Mouse (Mus musculus): ENCODE data around the gene Msrb3. TPM values are rescaled to one million over a fixed set of nuclear protein-coding genes. Genes with fewer than 3 reads are reported as not detected.

The Msrb3 gene
- total RNA-seq, 4 experiments from 2014 or later: 84.9 to 110 (median 102) TPM

DNA sequence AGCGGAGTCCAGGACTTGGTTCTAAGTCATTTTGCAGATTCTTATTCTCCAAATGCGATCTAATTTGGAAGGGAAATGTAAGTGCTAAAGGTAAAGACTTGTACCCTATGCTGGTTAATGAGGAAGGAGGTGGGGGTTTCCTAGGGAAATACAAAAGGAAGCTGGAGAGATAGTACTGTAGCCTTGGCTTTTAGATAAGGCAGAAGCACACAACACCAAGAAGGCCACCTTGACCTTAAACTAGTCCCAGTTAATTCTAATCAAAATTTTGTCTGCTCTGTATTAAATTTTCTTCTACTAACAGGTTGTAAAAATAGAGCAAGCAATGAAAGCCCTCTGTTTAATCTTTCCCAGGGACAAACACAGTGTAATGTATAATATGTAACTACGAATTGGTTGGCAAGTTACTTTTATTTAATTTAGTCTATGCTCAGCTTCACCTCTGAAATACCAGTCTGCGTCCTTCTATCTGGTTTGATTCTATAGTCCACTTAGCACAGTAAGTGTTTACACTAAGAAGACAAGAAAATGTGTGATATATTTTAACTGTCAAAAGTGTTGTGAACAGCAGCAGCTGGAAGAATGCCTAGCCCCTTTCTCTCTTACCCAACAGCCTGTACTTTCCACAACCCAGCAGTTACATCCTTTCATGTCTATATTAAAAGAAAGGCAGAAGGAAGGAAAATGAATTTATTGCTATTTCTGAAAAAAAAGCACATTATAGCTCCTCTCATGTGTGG lies 87.9 kb downstream of the Msrb3 start:
- no peak for DNase-seq (ENCODE audit: low spot score)

DNA sequence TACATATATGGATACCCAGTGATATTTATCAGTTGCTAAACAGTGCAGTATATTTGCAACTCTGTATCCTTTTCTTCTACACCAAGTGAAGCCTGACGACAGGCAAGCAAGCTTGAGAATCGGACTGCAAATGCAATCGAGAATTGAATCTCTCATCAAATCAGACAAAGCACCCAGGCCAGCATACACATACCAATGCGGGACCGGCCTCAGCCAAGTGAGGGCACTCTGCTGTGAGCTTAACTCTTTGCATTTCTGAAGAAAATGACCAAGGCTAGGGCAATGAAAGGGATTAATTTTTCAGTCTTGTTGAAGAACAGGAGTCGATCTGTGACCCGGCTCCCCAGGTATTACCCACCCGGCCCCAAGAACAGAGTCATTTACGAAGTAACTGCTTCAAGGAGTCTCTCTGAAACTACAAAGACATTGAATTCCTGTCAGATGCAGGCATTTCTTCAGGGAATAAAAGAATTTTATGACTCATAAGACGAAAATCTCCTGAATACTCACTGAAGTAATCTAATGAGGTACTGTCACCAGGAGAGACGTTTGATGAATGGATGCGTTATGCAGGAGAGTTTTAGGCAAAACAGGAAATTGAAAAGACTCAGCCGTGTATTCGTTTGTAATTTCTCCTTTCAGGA lies 88.7 kb downstream of the Msrb3 start:
- DNase-seq (ENCODE audit: low spot score): no peak

DNA sequence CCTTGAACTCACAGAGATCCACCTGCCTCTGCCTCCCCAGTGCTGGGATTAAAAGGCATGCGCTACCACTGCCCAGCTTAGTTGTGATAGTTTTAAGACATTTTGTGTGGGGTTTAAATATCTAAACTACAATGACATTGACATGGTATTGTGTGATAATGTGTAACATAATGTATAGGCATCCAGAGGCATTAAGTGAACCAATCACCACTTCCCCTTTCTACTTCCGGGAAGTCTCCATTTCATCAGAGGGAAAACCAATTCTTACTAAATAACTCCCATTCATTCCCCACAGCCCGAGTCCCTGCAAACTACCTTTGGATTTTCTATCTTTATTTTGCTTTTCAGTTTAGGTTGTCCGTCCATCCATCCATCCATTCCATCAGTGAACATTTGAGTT lies 90.7 kb downstream of the Msrb3 start:
- DNase-seq (ENCODE audit: low spot score): no peak

DNA sequence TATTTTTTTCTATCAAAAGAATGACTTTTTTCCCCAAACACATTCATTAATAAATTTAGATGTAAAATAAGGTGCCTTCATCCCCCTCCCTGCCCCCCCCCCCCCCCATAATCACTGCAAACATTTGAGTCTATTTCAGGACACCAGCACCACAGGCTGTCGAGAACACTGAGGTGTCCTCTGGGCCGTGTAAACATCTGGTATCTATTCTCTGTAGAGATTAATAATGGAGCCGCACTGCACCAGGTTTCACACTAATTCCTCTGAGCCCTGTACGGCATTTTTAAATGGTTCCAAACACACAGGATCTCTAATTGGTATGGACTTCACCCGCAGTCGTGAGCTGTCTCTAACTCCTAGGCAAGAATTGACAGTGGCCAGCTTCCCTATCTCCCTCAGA lies 97.8 kb downstream of the Msrb3 start:
- DNase-seq (ENCODE audit: low spot score): no peak

DNA sequence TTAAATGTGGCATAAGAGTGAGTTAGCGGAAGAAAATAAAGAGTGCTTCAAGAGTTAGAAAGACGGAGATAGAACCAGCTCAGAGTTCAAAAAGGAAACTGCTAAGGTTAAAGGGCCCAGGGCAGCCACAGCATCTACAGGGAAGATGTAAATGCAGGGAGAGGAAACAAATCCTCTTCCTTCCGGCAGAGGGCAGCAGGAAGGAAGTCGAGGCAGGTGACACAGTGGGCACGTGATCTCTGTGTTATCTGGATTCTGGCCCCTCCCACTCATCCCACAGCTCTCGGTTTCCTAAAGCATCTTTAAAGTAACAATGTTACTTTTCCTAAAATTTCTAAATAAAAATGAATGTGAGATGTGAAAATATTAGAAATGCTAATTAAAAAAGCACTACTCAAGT lies 99.4 kb downstream of the Msrb3 start:
- DNase-seq (ENCODE audit: low spot score): no peak

DNA sequence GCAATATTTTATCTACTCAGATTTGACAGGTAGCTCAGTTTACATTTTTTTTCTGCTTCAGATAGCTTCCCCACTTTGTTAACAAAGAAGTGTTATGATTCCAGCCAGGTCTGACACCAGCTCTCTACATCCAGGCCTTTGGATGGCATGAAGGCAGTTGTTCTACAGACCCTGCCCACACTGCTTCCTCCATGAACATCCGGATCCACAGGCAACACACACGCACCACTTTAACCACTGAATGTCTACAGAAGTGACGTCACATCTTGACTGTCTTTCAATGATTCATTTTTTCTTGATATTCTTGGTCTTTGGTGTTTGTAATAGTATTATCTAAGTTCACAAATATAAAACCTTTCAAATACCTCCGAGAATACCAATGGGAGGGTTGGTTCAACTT lies 102.2 kb downstream of the Msrb3 start:
- no peak for DNase-seq (ENCODE audit: low spot score)

DNA sequence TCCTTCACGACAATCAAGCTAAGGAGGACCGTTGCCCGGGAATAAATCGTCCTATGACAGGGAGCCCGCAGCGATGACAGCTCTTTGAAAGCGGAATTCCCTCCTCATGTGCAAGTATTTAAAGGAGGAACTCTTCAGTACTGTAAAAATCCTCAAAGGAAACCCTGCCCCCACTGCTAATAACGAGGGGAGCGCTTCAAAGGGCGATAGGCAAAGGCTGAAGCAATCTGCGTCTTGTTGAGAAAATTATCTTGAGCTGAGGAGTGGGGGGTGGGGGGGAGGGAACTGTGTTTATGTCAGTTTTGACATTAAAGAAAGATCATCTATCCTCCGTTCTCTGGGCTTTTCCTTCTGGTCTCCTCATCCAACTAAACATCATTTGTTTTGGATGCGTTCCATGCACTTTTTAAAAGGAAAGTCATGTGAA lies 104.5 kb downstream of the Msrb3 start:
- no peak for DNase-seq (ENCODE audit: low spot score)

DNA sequence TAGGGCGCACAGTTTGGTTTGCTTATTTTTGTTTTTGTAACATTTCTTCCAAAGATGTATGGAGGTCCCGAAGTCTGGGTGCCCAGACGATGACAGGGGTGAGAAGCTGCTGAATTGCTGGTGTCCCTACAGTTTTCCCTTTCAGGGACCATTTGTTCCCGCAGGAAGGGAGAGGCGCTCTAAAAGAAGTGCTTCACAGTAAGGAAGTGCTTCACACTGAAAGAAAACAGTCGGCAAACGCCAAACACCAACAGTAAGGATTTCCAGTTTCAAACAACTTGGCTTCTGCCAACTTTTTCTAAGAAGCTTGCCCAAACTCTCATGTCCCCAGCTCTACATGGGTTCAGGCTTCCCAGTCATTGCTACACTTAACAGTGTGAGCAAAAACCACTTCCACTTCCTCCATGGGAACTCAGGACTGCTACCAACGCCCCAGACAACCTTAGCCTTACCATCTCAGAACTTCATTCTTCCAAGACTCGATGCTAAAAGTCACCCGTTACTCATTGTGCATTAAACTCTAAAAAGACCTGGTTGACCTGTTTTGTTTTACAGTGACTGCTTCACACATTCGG lies 106.6 kb downstream of the Msrb3 start:
- no peak for DNase-seq (ENCODE audit: low spot score)

DNA sequence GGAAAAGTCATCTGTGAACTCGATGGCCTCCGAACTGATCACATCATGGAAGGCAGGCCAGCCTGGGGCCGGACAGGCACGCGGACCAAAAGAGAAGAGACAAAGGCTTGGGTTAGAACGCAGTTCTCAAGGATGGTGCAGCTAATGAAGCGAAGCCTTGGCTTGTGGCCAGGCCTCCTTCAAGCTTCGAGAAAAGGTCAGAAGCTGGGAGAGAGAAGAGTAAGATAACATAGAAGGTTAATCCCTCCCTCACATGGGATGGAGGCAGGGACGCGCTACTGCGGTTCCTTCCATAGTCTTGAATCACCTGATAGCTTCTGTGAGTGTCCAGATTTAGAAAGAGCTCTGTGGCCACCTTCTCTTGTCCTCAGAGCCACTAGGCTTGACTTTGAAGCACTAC lies 107.5 kb downstream of the Msrb3 start:
- no peak for DNase-seq (ENCODE audit: low spot score)

DNA sequence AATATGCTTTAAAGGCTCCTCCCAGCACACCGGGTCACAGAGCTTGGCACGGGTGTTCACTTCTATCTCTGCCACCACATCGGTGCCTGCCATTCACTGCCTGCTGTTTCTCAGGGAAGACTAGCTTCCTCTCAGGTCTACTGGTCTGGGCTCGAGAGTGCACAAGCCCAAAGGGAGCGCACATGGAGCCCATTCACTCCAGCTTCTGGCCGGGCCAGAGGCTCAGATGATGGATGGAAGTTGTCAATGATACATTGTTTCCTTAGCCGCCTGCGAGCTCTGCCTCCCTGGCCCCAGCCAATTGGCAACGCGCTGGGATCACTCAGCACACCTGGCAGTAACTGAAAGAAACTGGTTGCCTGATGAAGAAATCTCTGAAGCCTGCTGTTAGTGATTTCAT lies 111.7 kb downstream of the Msrb3 start:
- DNase-seq (ENCODE audit: low spot score): no peak

DNA sequence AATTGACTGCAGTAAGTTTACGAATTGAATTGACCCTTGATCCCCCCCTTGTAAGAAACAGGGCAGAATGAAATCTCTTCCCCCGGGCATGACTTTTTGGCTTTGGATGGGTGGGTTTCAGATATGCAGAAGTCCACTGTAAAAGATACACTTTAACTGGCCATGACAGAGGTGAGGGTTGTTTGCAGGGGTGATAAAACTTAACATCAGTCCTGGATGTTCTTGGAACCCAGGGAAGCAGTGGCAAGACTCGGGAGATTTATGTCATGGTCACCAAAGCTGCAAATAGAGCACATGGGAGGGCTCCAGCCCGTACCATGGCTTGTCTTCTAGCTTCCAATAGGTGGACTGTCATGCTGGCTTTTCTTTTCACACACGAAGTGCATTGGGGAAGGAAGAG lies 114.4 kb downstream of the Msrb3 start:
- no peak for DNase-seq (ENCODE audit: low spot score)

DNA sequence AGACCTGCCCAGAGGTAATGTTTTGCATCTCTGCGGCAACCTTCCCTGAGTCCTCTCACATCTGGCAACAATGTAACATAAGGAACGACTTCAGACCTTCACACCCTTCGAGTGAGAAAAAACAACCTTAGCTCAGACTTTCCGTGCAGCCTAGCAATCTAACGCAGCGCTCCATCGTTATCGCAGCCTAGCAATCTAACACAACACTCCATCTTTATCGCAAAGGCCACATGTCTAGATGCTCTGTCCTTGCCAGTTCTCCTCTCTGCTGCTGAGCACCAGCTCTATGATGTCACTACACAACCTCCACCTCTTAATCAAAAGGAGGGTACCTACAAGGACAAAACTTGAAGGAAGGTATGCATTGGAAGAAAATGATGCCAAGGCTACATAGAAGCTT lies 115.5 kb downstream of the Msrb3 start:
- no peak for DNase-seq (ENCODE audit: low spot score)

DNA sequence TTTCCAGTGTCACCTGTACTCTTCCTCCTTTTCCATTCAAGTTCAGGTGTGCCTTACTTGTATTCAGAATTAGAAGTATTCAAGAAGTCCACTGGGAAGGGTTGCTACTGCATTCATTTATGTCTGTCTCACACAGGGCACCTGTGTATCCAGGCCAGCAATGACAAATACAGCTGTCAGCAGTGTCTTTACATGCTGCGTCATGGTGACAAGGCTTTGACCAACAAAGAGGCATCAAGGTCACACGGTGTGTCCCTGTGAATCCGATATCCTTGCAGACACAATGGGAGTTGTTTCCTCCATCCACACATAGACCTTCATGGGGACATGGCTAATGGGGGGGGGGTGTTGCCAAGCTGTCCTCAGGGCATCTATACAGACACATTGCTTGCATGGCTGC lies 121.4 kb downstream of the Msrb3 start:
- DNase-seq (ENCODE audit: low spot score): peak; percentile 8

DNA sequence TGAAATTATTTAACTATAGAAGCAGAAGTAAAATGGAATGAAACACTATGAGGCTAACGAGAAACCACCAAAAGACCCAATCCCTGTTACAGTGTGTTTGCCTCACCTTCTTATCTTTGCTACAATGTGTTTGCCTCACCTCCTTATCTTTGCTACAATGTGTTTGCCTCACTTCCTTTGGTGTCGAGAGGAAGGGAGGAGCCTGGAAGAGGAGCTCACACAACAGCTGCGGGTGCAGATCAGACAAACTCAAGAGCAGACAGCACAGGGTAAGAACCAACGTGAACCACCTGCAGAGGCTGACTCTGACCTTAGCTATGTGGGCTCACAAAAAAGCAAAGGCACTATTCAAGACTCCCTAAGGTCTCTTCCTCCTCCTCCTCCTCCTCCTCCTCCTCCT lies 123.5 kb downstream of the Msrb3 start:
- no peak for DNase-seq (ENCODE audit: low spot score)

DNA sequence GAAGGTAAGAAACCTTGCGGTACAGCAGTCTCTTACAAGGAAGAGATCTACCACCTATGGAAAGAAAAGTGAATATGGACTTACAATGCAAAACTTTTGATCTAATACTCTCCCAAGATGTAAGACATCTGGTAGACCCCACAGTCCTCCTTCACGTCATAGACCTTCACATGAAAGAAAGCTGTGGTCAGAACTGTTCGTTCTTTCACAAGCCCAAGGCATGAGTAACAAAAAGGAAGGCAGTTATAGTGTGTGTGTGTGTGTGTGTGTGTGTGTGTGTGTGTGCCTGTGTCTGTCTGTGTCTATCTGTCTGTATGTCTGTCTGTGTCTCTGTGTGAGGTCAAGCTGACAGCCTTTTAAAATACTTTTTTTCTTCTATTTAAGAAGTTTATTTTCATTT lies 131.5 kb downstream of the Msrb3 start:
- no peak for DNase-seq (ENCODE audit: low spot score)

DNA sequence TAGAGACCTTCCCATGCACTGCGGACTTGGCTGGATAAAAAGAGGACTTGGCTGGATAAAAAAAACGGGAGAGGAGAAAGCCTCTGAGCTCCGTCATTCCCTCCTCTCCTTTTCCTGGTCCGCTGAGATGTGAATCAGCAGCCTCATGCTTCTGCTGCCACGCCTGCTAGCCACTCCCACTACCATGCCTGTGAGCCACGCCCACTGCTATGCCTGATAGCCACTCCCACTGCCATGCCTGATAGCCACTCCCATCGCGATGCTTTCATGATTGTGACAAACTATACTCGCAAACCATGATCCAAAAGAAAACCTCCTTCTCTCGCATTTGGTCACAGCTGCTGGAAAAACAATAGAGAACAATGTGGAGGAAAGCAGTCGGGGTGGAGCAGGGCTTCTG lies 133.5 kb downstream of the Msrb3 start:
- no peak for DNase-seq (ENCODE audit: low spot score)

DNA sequence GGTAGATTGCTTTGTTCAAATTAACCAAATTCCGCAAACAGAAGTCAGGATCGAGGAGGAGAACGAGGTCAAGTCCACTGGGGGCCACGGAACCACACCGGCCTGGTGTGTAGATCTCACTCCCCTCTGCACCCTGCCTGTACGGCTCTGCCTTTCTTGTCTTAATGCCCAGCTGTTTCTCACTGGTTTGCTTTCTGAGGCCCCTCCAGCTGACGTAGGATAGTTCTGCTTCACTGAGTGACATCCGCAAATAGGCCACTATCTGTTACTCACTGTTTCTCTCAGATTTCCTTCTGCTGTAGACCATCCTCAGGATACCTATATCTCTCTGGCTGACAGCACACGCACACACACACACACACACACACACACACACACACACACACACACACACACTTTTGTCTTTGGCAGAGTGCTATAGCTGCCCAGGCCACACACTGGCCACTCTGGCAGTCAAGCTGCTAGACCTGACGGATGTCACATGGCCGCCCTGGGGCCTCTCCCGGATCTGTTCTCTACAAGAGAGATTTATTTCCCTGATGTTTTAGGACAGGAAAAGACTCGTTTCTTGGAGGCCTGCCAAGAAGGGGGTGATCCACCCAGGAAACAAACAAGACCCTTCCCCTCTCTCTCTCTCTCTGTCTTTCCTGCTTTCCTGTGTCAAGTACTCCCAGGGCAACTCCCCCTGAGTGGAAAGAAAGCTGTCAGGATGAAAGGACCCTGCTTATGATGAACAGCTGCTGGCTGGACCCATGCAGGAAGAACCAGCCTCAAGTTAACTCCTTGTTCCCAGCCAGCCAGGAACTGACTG lies 135.0 kb downstream of the Msrb3 start:
- DNase-seq (ENCODE audit: low spot score): peak; percentile 34

DNA sequence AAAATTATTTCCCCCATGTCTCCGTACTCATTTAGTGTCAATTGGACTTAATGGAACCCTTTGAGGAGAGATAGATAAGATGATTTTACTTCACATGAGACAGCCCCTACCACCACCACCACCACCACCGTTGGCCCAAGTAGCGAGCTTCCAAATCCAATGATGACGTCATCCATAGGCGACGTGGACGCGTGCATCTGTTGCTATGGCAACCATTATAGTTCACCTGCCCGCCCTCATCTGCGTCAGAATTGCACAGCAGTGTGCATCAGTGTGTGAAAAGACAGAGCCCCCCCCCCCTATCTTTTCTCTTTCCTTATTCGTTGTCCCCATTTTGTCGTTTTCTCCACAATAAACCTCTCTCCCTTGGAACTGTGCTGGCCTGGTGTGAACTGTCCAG lies 135.9 kb downstream of the Msrb3 start:
- DNase-seq (ENCODE audit: low spot score): no peak

DNA sequence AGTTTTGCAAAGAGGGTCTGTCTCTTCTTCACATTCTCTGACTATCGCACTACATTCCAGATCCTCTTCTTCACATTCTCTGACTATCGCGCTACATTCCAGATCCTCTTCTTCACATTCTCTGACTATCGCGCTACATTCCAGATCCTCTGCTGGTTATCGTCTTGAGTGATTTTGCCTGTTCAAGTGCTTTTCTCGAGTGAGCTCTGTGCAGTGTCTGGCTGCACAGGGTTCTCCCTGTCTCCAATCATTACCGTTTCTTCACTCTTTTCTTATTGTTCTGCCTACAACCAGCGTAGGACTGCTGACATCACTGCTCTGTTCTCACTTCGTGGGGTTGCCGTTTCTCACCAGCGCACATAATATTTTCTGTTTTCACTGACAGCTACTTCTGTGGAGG lies 138.2 kb downstream of the Msrb3 start:
- DNase-seq (ENCODE audit: low spot score): no peak

DNA sequence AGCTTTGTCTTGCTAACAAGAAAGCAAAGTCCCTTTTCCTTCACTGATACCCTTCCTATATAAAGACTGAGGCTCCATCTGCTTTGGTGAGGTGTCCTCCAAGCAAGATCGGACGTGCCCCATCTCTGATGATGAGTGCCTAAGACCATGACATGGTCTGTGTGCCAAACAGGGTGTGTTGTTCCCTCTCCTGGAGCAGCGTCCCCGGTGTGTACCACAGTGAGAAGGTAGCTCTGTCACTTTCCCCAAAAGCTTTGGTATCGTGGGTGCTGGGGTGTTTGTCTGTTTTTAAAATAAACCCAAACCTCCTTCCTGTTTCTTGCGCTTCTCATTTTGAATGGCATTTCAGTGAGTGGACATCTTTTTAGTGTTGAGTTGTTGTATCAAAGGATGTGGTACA lies 139.0 kb downstream of the Msrb3 start:
- DNase-seq (ENCODE audit: low spot score): no peak

DNA sequence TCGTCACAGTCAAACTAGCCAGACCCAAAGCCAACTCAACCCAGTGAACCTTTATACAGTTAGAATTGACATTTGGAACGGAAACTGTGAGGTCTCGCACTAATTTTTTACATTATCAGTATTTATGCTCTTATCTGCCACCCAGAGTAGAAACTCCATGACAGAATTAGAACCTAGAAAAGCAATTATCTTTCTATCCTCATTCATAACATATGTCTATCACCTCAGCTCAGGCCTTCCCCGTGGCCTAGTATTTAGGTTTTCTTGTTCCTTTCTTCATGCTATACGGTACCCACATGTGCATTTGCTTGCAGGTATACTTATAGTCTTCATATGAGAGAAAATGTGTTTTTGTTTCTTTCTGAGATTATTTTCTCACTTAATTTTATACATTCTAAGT lies 146.4 kb downstream of the Msrb3 start:
- no peak for DNase-seq (ENCODE audit: low spot score)

DNA sequence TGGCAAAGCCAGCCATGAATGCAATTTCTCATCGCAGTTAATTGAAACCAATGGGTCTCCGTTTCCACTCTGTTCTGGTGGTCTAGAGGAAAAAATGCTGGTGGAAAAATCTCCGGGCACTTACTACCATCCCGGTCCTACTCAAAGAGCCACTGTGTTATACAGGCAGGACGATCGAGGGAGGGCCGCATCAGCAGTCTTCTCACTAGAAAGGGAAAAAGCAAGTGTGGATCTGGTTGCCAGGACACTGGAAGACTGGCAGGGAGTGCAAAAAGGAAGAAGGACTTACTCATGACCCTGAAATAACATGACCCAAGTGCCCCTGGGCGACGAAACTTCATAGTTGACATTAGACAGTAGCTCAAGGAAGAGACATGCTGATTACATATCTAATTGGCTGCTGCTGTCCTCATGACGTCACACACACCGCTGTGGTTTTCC lies 147.1 kb downstream of the Msrb3 start:
- DNase-seq (ENCODE audit: low spot score): peak; percentile 49

Measured in heart, adult 8-10 months (tissue).